In genomic region chr6:114224399-114224798, GRCm38 (mm10) we compare ENCODE assay signal across 9 mouse cellular contexts. TPM values are rescaled to one million over a fixed set of nuclear protein-coding genes. Genes with fewer than 3 reads are reported as not detected.
DNase-seq lines count a peak whose midpoint lies in the region; ATAC-seq and TF ChIP-seq lines count a peak whose summit lies in the region.
"Had no signal": no experiment of that assay in that cellular context is flagged by ENCODE, and none has a peak within 500 bp of the region (broad histone marks: within the 10 kb centered on the region; RNA-seq: fewer than 3 reads in every experiment).

No protein-coding gene starts in this region.

- peak; percentile 18 for DNase-seq in cerebellum, adult 9-10 months
- DNase-seq in cerebellum, adult 9-11 months, result no peak
- no peak for DNase-seq in lung, adult 2 months
- no peak for DNase-seq in lung, adult 18-20 months
- peak; percentile 40 for DNase-seq in embryonic facial prominence, embryonic 11.5 days (ENCODE audit: low spot score)
- DNase-seq in limb, embryonic 14.5 days (ENCODE audit: low spot score), result peak; percentile 4
- no peak for DNase-seq in gastrocnemius, postnatal 10 days

- no peaks in the 10 kb centered on the region for H3K4me1 ChIP-seq in lung, adult 2 months (ENCODE audit: control insufficient read depth, insufficient read depth, low read length)
- H3K4me1 ChIP-seq in embryonic facial prominence, embryonic 11.5 days (ENCODE audit: control insufficient read depth, insufficient read depth, low read length), result no peaks in the 10 kb centered on the region
- H3K4me1 ChIP-seq in limb, embryonic 14.5 days (ENCODE audit: control insufficient read depth, insufficient read depth, low read length), result no peaks in the 10 kb centered on the region

- H3K4me2 ChIP-seq in embryonic facial prominence, embryonic 11.5 days (ENCODE audit: low read depth, low read length), result no peak overlapping the region
- no peak overlapping the region for H3K4me2 ChIP-seq in limb, embryonic 14.5 days (replicated peaks; ENCODE audit: low read depth, low read length, severe bottlenecking)
- H3K4me2 ChIP-seq: liver, embryonic 15.5 days had no signal

- H3K36me3 ChIP-seq in embryonic facial prominence, embryonic 11.5 days (replicated peaks; ENCODE audit: control insufficient read depth, insufficient read depth, low read depth, low read length), result no peaks in the 10 kb centered on the region
- H3K36me3 ChIP-seq in limb, embryonic 14.5 days (ENCODE audit: control insufficient read depth, insufficient read depth, low read length), result no peaks in the 10 kb centered on the region
- H3K36me3 ChIP-seq: liver, embryonic 15.5 days had no signal

- H3K27ac ChIP-seq in embryonic facial prominence, embryonic 11.5 days (replicated peaks; ENCODE audit: low read depth, low read length), result no peak overlapping the region
- H3K27ac ChIP-seq in limb, embryonic 14.5 days (replicated peaks; ENCODE audit: low read depth, low read length), result no peak overlapping the region
- H3K27ac ChIP-seq: liver, embryonic 15.5 days had no signal

- no peak overlapping the region for H3K9ac ChIP-seq in embryonic facial prominence, embryonic 11.5 days (replicated peaks; ENCODE audit: low read length)
- H3K9ac ChIP-seq in limb, embryonic 14.5 days (ENCODE audit: low read depth, low read length, severe bottlenecking), result no peak overlapping the region
- H3K9ac ChIP-seq: liver, embryonic 15.5 days had no signal

- ATAC-seq in embryonic facial prominence, embryonic 11.5 days (replicated peaks; ENCODE audit: insufficient number of reproducible peaks, low FRiP score, low TSS enrichment, low read depth), result no peak
- ATAC-seq in limb, embryonic 14.5 days (ENCODE audit: low FRiP score, low read depth), result no peak
- ATAC-seq in activated CD4-positive, CD25-positive, alpha-beta regulatory T cell, adult 4 months, result no peak

- no peaks in the 10 kb centered on the region for H3K27me3 ChIP-seq in embryonic facial prominence, embryonic 11.5 days (ENCODE audit: control insufficient read depth, insufficient read depth, low read length)
- no peaks in the 10 kb centered on the region for H3K27me3 ChIP-seq in limb, embryonic 14.5 days (ENCODE audit: control insufficient read depth, insufficient read depth, low read length)
- H3K27me3 ChIP-seq: liver, embryonic 15.5 days had no signal

- no peaks in the 10 kb centered on the region for H3K9me3 ChIP-seq in embryonic facial prominence, embryonic 11.5 days (replicated peaks; ENCODE audit: control insufficient read depth, low read length)
- H3K9me3 ChIP-seq in limb, embryonic 14.5 days (ENCODE audit: control insufficient read depth, low read length), result no peaks in the 10 kb centered on the region
- H3K9me3 ChIP-seq: liver, embryonic 15.5 days had no signal

- no peak for TF ChIP-seq POLR2A in lung, adult 2 months (IDR thresholded peaks at IDR 0.05; ENCODE audit: borderline replicate concordance, extremely low read depth, low read depth, low read length)
- TF ChIP-seq POLR2A in limb, embryonic 14.5 days (IDR thresholded peaks at IDR 0.05; ENCODE audit: borderline replicate concordance, extremely low read depth, insufficient read depth, insufficient read length), result no peak

- 0 out of 2 replicates have a peak, but pooled peaks have one; percentile 27 for TF ChIP-seq CTCF in lung, adult 2 months (IDR thresholded peaks at IDR 0.05; ENCODE audit: insufficient read depth, low read length)

- WGBS in lung, adult 2 months, result 13% methylated on average over 4 of the region's 4 CpGs
- WGBS in embryonic facial prominence, embryonic 11.5 days, result 11% methylated on average over 4 of the region's 4 CpGs
- 14% methylated on average over 4 of the region's 4 CpGs for WGBS in limb, embryonic 14.5 days

- no peak overlapping the region for H3K4me3 ChIP-seq in lung, adult 2 months (replicated peaks; ENCODE audit: extremely low read depth, low read depth, low read length)
- no peak overlapping the region for H3K4me3 ChIP-seq in embryonic facial prominence, embryonic 11.5 days (ENCODE audit: low read depth, low read length)
- H3K4me3 ChIP-seq in limb, embryonic 14.5 days (replicated peaks; ENCODE audit: low read length), result no peak overlapping the region
- H3K4me3 ChIP-seq: liver, embryonic 15.5 days had no signal

RNA-seq across cellular contexts. Expression of gene Slc6a1, which starts 58.0 kb away (rescaled TPM):
- 0.14 and 0.24 TPM in 2 replicates for polyA plus RNA-seq in lung, adult 2 months (2012; rRNA removed)
- polyA plus RNA-seq in embryonic facial prominence, embryonic 11.5 days (2014; fragmentation: Nextera tagmentation; extraction: Ambion mirVana), result 2.7 and 3.0 TPM in 2 replicates
- polyA plus RNA-seq in limb, embryonic 14.5 days (2012; rRNA removed), result 0.64 and 0.77 TPM in 2 replicates
- 0.08 and 0.18 TPM in 2 replicates for polyA plus RNA-seq in limb, embryonic 14.5 days (2014; fragmentation: Nextera tagmentation; extraction: Ambion mirVana)
- polyA plus RNA-seq in activated CD4-positive, CD25-positive, alpha-beta regulatory T cell, adult 4 months (2017; shearing (Covaris generic)), result under 1 TPM in 1 of 2 experiments, not detected in 1; 0.22 TPM
- under 1 TPM; 0.75 to 0.87 TPM for total RNA-seq in gastrocnemius, postnatal 10 days (2021)

Comparison
In these comparisons a context has a peak if more than half of its experiments do, and no peak if none do; other contexts are left out.
1. DNase-seq: peak in cerebellum, adult 9-10 months (single experiment), embryonic facial prominence, embryonic 11.5 days (single experiment) and limb, embryonic 14.5 days (single experiment); none in cerebellum, adult 9-11 months (single experiment), lung, adult 2 months (single experiment), lung, adult 18-20 months (0 of 2) and gastrocnemius, postnatal 10 days (single experiment).